Comparison of ENCODE assay signal across 8 mouse cellular contexts in the genomic region with DNA sequence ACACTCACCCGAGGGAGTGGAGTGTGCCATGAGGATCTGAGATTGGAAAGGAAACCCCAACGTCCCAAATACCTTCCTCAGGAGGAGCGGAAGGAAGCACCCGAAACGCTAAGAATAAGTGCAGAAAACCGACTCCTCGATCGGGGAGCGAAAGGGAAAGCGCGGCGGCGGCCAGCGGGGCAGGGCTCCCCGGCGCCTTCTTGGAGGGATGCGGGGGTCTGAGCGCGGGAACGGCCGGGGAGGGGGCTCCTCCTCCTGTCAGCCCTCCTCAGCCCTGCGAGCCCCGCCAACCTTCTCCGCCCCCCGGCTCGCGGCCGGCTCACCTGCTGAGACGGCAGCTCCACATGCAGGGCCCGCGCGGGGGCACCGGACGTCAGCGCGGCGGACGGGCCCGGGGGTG. TPM values are rescaled to one million over a fixed set of nuclear protein-coding genes. Genes with fewer than 3 reads are reported as not detected.
A peak's percentile ranks its signal among the peaks of the same experiment; 100 is the strongest.
DNase-seq lines count a peak whose midpoint lies in the region; ATAC-seq and TF ChIP-seq lines count a peak whose summit lies in the region.

No protein-coding gene starts in this region.

- TF ChIP-seq RAD21 in CH12.LX (IDR thresholded peaks at IDR 0.05; ENCODE audit: low read depth, low read length): no peak

- H3K36me3 ChIP-seq in heart, embryonic 15.5 days: 0 out of 2 replicates have a peak, but pooled peaks cover 3% of the 10 kb centered on the region
- peaks cover 0 to 23% of the 10 kb centered on the region in 2 experiments for H3K36me3 ChIP-seq in CH12.LX (replicated peaks in 1 of 2; ENCODE audit: control insufficient read depth in 1 of 2, insufficient read depth in 1 of 2, low read length in 1 of 2)
- H3K36me3 ChIP-seq in embryonic facial prominence, embryonic 11.5 days (replicated peaks; ENCODE audit: control insufficient read depth, insufficient read depth, low read depth, low read length): no peaks in the 10 kb centered on the region
- H3K36me3 ChIP-seq in limb, embryonic 11.5 days (ENCODE audit: control insufficient read depth, insufficient read depth, low read length): no peaks in the 10 kb centered on the region
- no peaks in the 10 kb centered on the region for H3K36me3 ChIP-seq in small intestine, adult 2 months (ENCODE audit: control insufficient read depth, insufficient read depth, low read length)

- no peak for TF ChIP-seq EP300 in CH12.LX (IDR thresholded peaks at IDR 0.05; ENCODE audit: low read length)

- peak overlapping the region; percentile 96 for H3K27ac ChIP-seq in heart, embryonic 15.5 days
- H3K27ac ChIP-seq in CH12.LX (ENCODE audit: insufficient read depth, low read depth): peak overlapping the region; percentile 23; the same call in 1 of the 2 replicates
- H3K27ac ChIP-seq in embryonic facial prominence, embryonic 11.5 days (replicated peaks; ENCODE audit: low read depth, low read length): 0 out of 2 replicates have a peak overlapping the region, but pooled peaks have one; percentile 23
- peak overlapping the region; percentile 58 for H3K27ac ChIP-seq in limb, embryonic 11.5 days (replicated peaks; ENCODE audit: low read depth, low read length)
- H3K27ac ChIP-seq in small intestine, adult 2 months (ENCODE audit: insufficient read depth, low read depth, low read length): peak overlapping the region; percentile 77

- dilution Hi-C loops in CH12.LX (cut with MboI; ENCODE audit: extremely low pct_ligation_motif_present, extremely low pct_unique_long_range_greater_than_20kb, low sequenced_read_pairs): no loop called here

- no peak for DNase-seq in heart, adult 18-20 months
- DNase-seq in CH12.LX (ENCODE audit: extremely low read depth): no peak
- DNase-seq in embryonic facial prominence, embryonic 11.5 days (ENCODE audit: low spot score): peak; percentile 19
- DNase-seq in limb, embryonic 11.5 days (ENCODE audit: low spot score): peak; percentile 55
- no peak for DNase-seq in cerebellum, postnatal 10 days

- H3K9ac ChIP-seq in heart, embryonic 15.5 days: peak overlapping the region; percentile 96
- peak overlapping the region; percentile 83 for H3K9ac ChIP-seq in CH12.LX (ENCODE audit: insufficient read depth, low read depth)
- H3K9ac ChIP-seq in embryonic facial prominence, embryonic 11.5 days (replicated peaks; ENCODE audit: low read length): peak overlapping the region; percentile 77
- peak overlapping the region; percentile 80 for H3K9ac ChIP-seq in limb, embryonic 11.5 days (ENCODE audit: low read length)

- no peak for TF ChIP-seq CTCF in CH12.LX (conservative IDR thresholded peaks at IDR 0.05 in 1 of 2, IDR thresholded peaks at IDR 0.05 in 1 of 2; ENCODE audit: low read depth in 2 of 2, low read length in 2 of 2)
- no peak for TF ChIP-seq CTCF in small intestine, adult 2 months (IDR thresholded peaks at IDR 0.05; ENCODE audit: extremely low read depth, insufficient read length, insufficient replicate concordance, low read depth, low read length)

- no peak for TF ChIP-seq POLR2A in CH12.LX (IDR thresholded peaks at IDR 0.05; ENCODE audit: low read depth, low read length)
- TF ChIP-seq POLR2A in small intestine, adult 2 months (IDR thresholded peaks at IDR 0.05; ENCODE audit: low read depth, low read length): no peak

- H3K4me3 ChIP-seq in heart, embryonic 15.5 days: peak overlapping the region; percentile 100
- H3K4me3 ChIP-seq in CH12.LX (replicated peaks in 1 of 3; ENCODE audit: low read depth in 2 of 3, low read length in 2 of 3, poor library complexity in 1 of 3): peak overlapping the region; percentile 92 to 97 (median 96)
- peak overlapping the region; percentile 72 for H3K4me3 ChIP-seq in embryonic facial prominence, embryonic 11.5 days (ENCODE audit: low read depth, low read length)
- peak overlapping the region; percentile 97 for H3K4me3 ChIP-seq in limb, embryonic 11.5 days (ENCODE audit: low read depth, low read length)
- H3K4me3 ChIP-seq in small intestine, adult 2 months (ENCODE audit: low read depth, low read length): peak overlapping the region; percentile 90

- no peaks in the 10 kb centered on the region for H3K9me3 ChIP-seq in heart, embryonic 15.5 days (replicated peaks)
- H3K9me3 ChIP-seq in CH12.LX (replicated peaks; ENCODE audit: low read length): peaks cover 4% of the 10 kb centered on the region
- H3K9me3 ChIP-seq in embryonic facial prominence, embryonic 11.5 days (replicated peaks; ENCODE audit: control insufficient read depth, low read length): no peaks in the 10 kb centered on the region
- H3K9me3 ChIP-seq in limb, embryonic 11.5 days (ENCODE audit: control insufficient read depth, low read length): no peaks in the 10 kb centered on the region

- in situ Hi-C loops in CH12.LX (cut with MboI; ENCODE audit: low pct_ligation_motif_present, low pct_unique_long_range_greater_than_20kb, low sequenced_read_pairs): no loop called here

- ATAC-seq in heart, embryonic 15.5 days (replicated peaks; ENCODE audit: insufficient number of reproducible peaks, insufficient read depth, low FRiP score, low read depth): peak; percentile 2; the same call in 1 of the 2 replicates
- no peak for ATAC-seq in embryonic facial prominence, embryonic 11.5 days (replicated peaks; ENCODE audit: insufficient number of reproducible peaks, low FRiP score, low TSS enrichment, low read depth)
- ATAC-seq in limb, embryonic 11.5 days (ENCODE audit: insufficient number of reproducible peaks, low FRiP score, low TSS enrichment, low read depth): no peak; the same call in 1 of the 2 replicates
- no peak for ATAC-seq in inflammation-experienced regulatory T-cells, adult 6 months

- H3K27me3 ChIP-seq in heart, embryonic 15.5 days: no peaks in the 10 kb centered on the region
- no peaks in the 10 kb centered on the region for H3K27me3 ChIP-seq in CH12.LX (replicated peaks)
- no peaks in the 10 kb centered on the region for H3K27me3 ChIP-seq in embryonic facial prominence, embryonic 11.5 days (ENCODE audit: control insufficient read depth, insufficient read depth, low read length)
- no peaks in the 10 kb centered on the region for H3K27me3 ChIP-seq in limb, embryonic 11.5 days (ENCODE audit: control insufficient read depth, insufficient read depth, low read length)
- no peaks in the 10 kb centered on the region for H3K27me3 ChIP-seq in small intestine, adult 2 months (ENCODE audit: control insufficient read depth, insufficient read depth, low read length)

- H3K4me1 ChIP-seq in heart, embryonic 15.5 days (replicated peaks): peaks cover 20% of the 10 kb centered on the region
- H3K4me1 ChIP-seq in CH12.LX (ENCODE audit: control insufficient read depth in 1 of 2, insufficient read depth in 2 of 2): peaks cover 8 to 53% of the 10 kb centered on the region in 2 experiments; a peak in 3 of 4 replicates
- peaks cover 2% of the 10 kb centered on the region; the same call in 1 of the 2 replicates for H3K4me1 ChIP-seq in embryonic facial prominence, embryonic 11.5 days (ENCODE audit: control insufficient read depth, insufficient read depth, low read length)
- H3K4me1 ChIP-seq in limb, embryonic 11.5 days (ENCODE audit: control insufficient read depth, insufficient read depth, low read length): peaks cover 11% of the 10 kb centered on the region
- H3K4me1 ChIP-seq in small intestine, adult 2 months (ENCODE audit: control insufficient read depth, insufficient read depth, insufficient read length, low read length): peaks cover 7% of the 10 kb centered on the region; the same call in 1 of the 2 replicates

- H3K4me2 ChIP-seq in heart, embryonic 15.5 days: peak overlapping the region; percentile 88
- peak overlapping the region; percentile 31; the same call in 1 of the 2 replicates for H3K4me2 ChIP-seq in CH12.LX (ENCODE audit: insufficient read depth, low read depth, poor library complexity, severe bottlenecking)
- H3K4me2 ChIP-seq in embryonic facial prominence, embryonic 11.5 days (ENCODE audit: low read depth, low read length): peak overlapping the region; percentile 73
- peak overlapping the region; percentile 63 for H3K4me2 ChIP-seq in limb, embryonic 11.5 days (ENCODE audit: low read depth, severe bottlenecking)

- peaks cover 9% of the 10 kb centered on the region for H3K79me2 ChIP-seq in CH12.LX (replicated peaks; ENCODE audit: control insufficient read depth, extremely low read depth, insufficient read depth, poor library complexity, severe bottlenecking)

- under 1% methylated on average over 39 of the region's 39 CpGs for WGBS in heart, embryonic 15.5 days
- WGBS in embryonic facial prominence, embryonic 11.5 days: under 1% methylated on average over 31 of the region's 39 CpGs
- under 1% methylated on average over 35 of the region's 39 CpGs for WGBS in limb, embryonic 11.5 days
- WGBS in small intestine, adult 2 months: under 1% methylated on average over 39 of the region's 39 CpGs

TF ChIP-seq in CH12.LX, 34 proteins besides CTCF, POLR2A, EP300 and RAD21 (continues in another document):
- 0 out of 2 replicates have a peak, but pooled peaks have one; percentile 41 for TF ChIP-seq UBTF (IDR thresholded peaks at IDR 0.05; ENCODE audit: low read depth, low read length)
- no peak for TF ChIP-seq ZC3H11A (IDR thresholded peaks at IDR 0.05; ENCODE audit: low read depth, low read length)
- no peak for TF ChIP-seq MYC (IDR thresholded peaks at IDR 0.05; ENCODE audit: low read depth, low read length)
- no peak for TF ChIP-seq NELFE (IDR thresholded peaks at IDR 0.05; ENCODE audit: low read depth, low read length)

RNA-seq across cellular contexts. Expression of a gene that starts 0.4 kb away (rescaled TPM):
- 15.3 and 16.0 TPM in 2 replicates for polyA plus RNA-seq in heart, embryonic 15.5 days (2015; fragmentation: Nextera tagmentation; extraction: Ambion mirVana)
- total RNA-seq in heart, adult 18-20 months (2021): 10 to 100 TPM; 17.4 to 19.9 TPM
- total RNA-seq in CH12.LX (2012; rRNA removed): 20.6 and 23.3 TPM in 2 replicates
- total RNA-seq in CH12.LX (2014; rRNA removed): 37.5 and 39.1 TPM in 2 replicates
- polyA plus RNA-seq in CH12.LX (2012; ENCODE audit: insufficient read length, low read depth): 47.4 and 61.6 TPM in 2 replicates
- 11.1 and 15.5 TPM in 2 replicates for polyA plus RNA-seq in embryonic facial prominence, embryonic 11.5 days (2014; fragmentation: Nextera tagmentation; extraction: Ambion mirVana)
- polyA plus RNA-seq in limb, embryonic 11.5 days (2014; fragmentation: Nextera tagmentation; extraction: Ambion mirVana): 11.8 and 14.8 TPM in 2 replicates
- polyA plus RNA-seq in small intestine, adult 2 months (2012; rRNA removed): 14.8 and 28.2 TPM in 2 replicates
- polyA plus RNA-seq in inflammation-experienced regulatory T-cells, adult 6 months (2017; shearing (Covaris generic)): 1 to 10 TPM; 5.7 to 9.7 (median 7.0) TPM

RNA-seq across cellular contexts. Expression of a gene that starts 42.0 kb away (rescaled TPM):
- 26.9 and 29.5 TPM in 2 replicates for polyA plus RNA-seq in heart, embryonic 15.5 days (2015; fragmentation: Nextera tagmentation; extraction: Ambion mirVana)
- total RNA-seq in heart, adult 18-20 months (2021): 100 to 1,000 TPM; 343 to 377 TPM
- total RNA-seq in CH12.LX (2012; rRNA removed) (1.2 and 1.7 TPM in 2 replicates), CH12.LX (2014; rRNA removed) (1.4 and 2.8 TPM in 2 replicates)
- polyA plus RNA-seq in CH12.LX (2012; ENCODE audit: insufficient read length, low read depth): 1.4 and 1.6 TPM in 2 replicates
- polyA plus RNA-seq in embryonic facial prominence, embryonic 11.5 days (2014; fragmentation: Nextera tagmentation; extraction: Ambion mirVana): 9.4 and 12.1 TPM in 2 replicates
- polyA plus RNA-seq in limb, embryonic 11.5 days (2014; fragmentation: Nextera tagmentation; extraction: Ambion mirVana): 10.6 and 12.3 TPM in 2 replicates
- 159 and 234 TPM in 2 replicates for polyA plus RNA-seq in small intestine, adult 2 months (2012; rRNA removed)
- polyA plus RNA-seq in inflammation-experienced regulatory T-cells, adult 6 months (2017; shearing (Covaris generic)): 1 to 10 TPM in 1 of 3 experiments, under 1 TPM in 2; 0.54 to 1.8 (median 0.91) TPM

Comparison
In these comparisons a context has a peak if more than half of its experiments do, and no peak if none do; other contexts are left out.
1. H3K27ac ChIP-seq: peak in every context shown above with its lines; median percentile 96 in heart, embryonic 15.5 days; 77 in small intestine, adult 2 months; 58 in limb, embryonic 11.5 days; 23 in CH12.LX; 23 in embryonic facial prominence, embryonic 11.5 days.
2. H3K4me2 ChIP-seq: peak in every context shown above with its lines; median percentile 88 in heart, embryonic 15.5 days; 73 in embryonic facial prominence, embryonic 11.5 days; 63 in limb, embryonic 11.5 days; 31 in CH12.LX.
3. DNase-seq: peak in embryonic facial prominence, embryonic 11.5 days (single experiment) and limb, embryonic 11.5 days (single experiment); none in heart, adult 18-20 months (0 of 2), CH12.LX (single experiment) and cerebellum, postnatal 10 days (0 of 2).
4. Peak in every context shown above with its lines, with median percentiles within 50 percentile points of each other: H3K4me3 ChIP-seq and H3K9ac ChIP-seq.